Mouse (Mus musculus): ENCODE data around the gene Zfp871. TPM values are rescaled to one million over a fixed set of nuclear protein-coding genes. Genes with fewer than 3 reads are reported as not detected.
A peak's percentile ranks its signal among the peaks of the same experiment; 100 is the strongest.
"Not testable (repeated sequence)": the region's sequence is repeated elsewhere in the genome, so short reads cannot be mapped to it uniquely, and the experiment has no call there.

Zfp871 gene
- polyA plus RNA-seq, 1 experiment from 2014 or later, result 60.8 TPM

DNA sequence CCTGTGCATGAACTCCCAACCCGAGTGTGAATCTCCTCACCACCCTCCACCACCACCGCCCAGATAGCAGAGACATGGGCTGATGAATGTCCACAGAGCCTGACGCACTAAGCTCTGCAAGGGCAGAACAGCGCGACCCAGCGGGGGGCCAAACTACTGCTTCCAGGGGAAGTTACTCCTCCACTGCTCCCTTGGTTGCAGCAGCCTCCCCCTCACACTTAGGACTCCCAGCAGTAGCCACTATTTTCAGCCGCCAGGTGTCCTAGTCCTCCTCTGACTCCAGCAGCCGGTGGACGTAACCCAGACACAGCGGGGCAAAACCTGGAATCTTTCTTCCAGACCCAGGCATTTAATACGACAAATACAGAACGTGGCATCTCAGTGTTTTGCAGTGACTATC is 34.5 kb downstream of the Zfp871 start:
- no peak overlapping the region for H3K27ac ChIP-seq
- no peak overlapping the region for H3K9ac ChIP-seq
- no peaks in the 10 kb centered on the region for H3K4me1 ChIP-seq (replicated peaks; ENCODE audit: control insufficient read depth, insufficient read depth, low read length)
- DNase-seq (ENCODE audit: low spot score), result peak; percentile 32
- no peak for ATAC-seq (ENCODE audit: low FRiP score)
- H3K9me3 ChIP-seq (ENCODE audit: control insufficient read depth, low read length), result no peaks in the 10 kb centered on the region
- no peaks in the 10 kb centered on the region for H3K27me3 ChIP-seq (ENCODE audit: control insufficient read depth, insufficient read depth, low read length)
- H3K36me3 ChIP-seq (replicated peaks; ENCODE audit: control insufficient read depth, insufficient read depth), result no peaks in the 10 kb centered on the region
- H3K4me2 ChIP-seq (replicated peaks), result no peak overlapping the region
- 13% methylated on average over 12 of the region's 12 CpGs for WGBS
- no peak overlapping the region for H3K4me3 ChIP-seq (replicated peaks; ENCODE audit: low read length)

DNA sequence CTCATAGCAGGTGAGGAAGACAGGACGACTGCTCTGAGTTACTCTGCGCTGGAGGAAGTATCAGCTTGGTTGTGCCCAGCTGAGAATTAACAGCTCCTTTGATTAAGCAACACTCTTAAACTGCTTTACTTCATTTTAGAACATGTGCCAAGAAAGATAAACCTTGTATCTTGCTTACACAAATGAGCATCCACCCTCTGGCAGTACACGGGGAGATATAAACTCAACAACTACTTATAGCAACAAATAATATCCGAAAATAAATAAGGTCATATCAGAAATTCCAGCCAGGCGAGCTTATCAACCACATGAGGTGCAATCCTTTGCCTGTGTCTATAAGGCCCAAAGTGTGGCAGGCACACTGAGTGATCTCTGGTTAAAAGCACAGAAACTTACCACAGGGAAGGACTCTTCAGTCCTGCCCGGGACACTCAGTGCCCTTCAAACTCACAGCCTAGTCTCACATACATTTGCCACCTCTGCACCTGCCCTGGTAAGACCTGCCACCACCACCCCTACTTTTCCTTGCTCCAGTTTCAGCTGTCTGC is 35.2 kb downstream of the Zfp871 start:
- Histone ChIP-seq H3K9ac (no peak overlapping the region), H3K36me3 (replicated peaks; ENCODE audit: control insufficient read depth, insufficient read depth) (no peaks in the 10 kb centered on the region), H3K4me1 (replicated peaks; ENCODE audit: control insufficient read depth, insufficient read depth, low read length) (no peaks in the 10 kb centered on the region), H3K27ac (no peak overlapping the region), H3K27me3 (ENCODE audit: control insufficient read depth, insufficient read depth, low read length) (no peaks in the 10 kb centered on the region), H3K4me2 (replicated peaks) (no peak overlapping the region), H3K4me3 (replicated peaks; ENCODE audit: low read length) (no peak overlapping the region), H3K9me3 (ENCODE audit: control insufficient read depth, low read length) (no peaks in the 10 kb centered on the region)
- WGBS, result 86% methylated on average over 6 of the region's 6 CpGs
- ATAC-seq (ENCODE audit: low FRiP score) (no peak), DNase-seq (ENCODE audit: low spot score) (no peak)

DNA sequence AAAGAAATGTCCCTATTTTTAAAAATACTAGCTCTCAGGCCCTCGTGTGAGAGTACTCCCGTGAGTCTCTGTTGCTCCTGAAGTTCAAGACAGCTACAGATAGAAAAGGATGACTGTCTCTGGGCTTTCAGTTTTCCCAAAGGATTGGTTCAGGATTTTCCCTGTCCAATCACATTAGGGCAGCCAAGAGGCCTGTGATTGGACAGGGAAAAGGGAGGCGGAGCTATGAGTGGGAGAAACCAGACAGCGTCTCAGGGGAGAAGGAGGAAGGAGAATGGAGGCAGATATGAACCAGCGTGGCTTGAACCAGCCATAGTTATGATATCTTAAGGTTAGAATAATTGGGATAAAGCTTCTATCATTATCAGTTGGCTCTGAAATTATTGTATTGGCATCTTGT is 37.5 kb downstream of the Zfp871 start:
- no peak for ATAC-seq (ENCODE audit: low FRiP score)
- no peak overlapping the region for H3K27ac ChIP-seq
- 53% methylated on average over 5 of the region's 5 CpGs for WGBS
- no peak overlapping the region for H3K9ac ChIP-seq
- no peak overlapping the region for H3K4me3 ChIP-seq (replicated peaks; ENCODE audit: low read length)
- no peak overlapping the region for H3K4me2 ChIP-seq (replicated peaks)
- H3K4me1 ChIP-seq (replicated peaks; ENCODE audit: control insufficient read depth, insufficient read depth, low read length), result no peaks in the 10 kb centered on the region
- no peaks in the 10 kb centered on the region for H3K9me3 ChIP-seq (ENCODE audit: control insufficient read depth, low read length)
- no peaks in the 10 kb centered on the region for H3K27me3 ChIP-seq (ENCODE audit: control insufficient read depth, insufficient read depth, low read length)
- DNase-seq (ENCODE audit: low spot score), result no peak
- H3K36me3 ChIP-seq (replicated peaks; ENCODE audit: control insufficient read depth, insufficient read depth), result no peaks in the 10 kb centered on the region

DNA sequence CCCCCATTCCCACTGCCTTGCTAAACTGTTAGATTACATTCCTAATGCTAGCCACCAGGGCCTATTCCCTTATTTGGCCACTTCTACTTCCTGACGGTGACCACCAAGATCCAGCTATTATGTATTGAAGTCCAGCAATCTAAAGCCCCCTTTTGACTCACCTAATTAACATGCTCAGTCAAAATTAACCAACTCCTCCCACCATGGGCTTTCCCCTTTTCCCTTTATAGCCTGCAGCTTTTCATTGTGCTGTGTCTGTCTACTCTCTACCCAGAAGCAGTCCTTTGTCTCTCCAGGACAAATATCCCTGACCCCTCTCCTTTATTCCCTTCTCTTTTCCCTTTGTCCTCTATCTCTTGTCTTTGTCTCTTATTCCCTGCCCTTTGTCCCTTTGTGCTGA is 47.0 kb downstream of the Zfp871 start:
- Histone ChIP-seq H3K9ac (no peak overlapping the region), H3K27ac (no peak overlapping the region), H3K4me1 (replicated peaks; ENCODE audit: control insufficient read depth, insufficient read depth, low read length) (no peaks in the 10 kb centered on the region), H3K4me2 (replicated peaks) (no peak overlapping the region), H3K9me3 (ENCODE audit: control insufficient read depth, low read length) (no peaks in the 10 kb centered on the region), H3K27me3 (ENCODE audit: control insufficient read depth, insufficient read depth, low read length) (no peaks in the 10 kb centered on the region), H3K4me3 (replicated peaks; ENCODE audit: low read length) (no peak overlapping the region), H3K36me3 (replicated peaks; ENCODE audit: control insufficient read depth, insufficient read depth) (no peaks in the 10 kb centered on the region)
- no peak for ATAC-seq (ENCODE audit: low FRiP score)
- DNase-seq (ENCODE audit: low spot score), result no peak
- WGBS, result 4% methylated on average over 1 of the region's 1 CpGs

DNA sequence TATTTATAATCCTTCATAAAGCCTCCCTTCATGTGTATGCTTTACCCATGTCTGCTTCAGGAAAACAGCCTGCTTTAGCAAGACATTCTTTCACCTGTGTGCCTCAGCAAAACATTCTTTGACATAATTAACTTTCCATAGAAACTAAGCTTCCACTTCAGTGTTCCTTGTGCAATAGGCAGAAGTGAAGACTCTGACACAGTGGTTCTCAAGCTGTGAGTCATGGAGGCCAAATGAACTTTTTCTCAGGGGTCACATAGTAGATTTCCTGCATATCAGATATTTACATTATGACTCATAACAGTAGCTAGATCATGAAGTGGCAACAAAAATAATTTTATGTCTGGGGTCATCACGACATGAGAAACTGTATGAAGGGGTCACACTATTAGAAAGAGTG is 49.7 kb downstream of the Zfp871 start:
- WGBS, result 90% methylated on average over 1 of the region's 1 CpGs
- H3K9me3 ChIP-seq (ENCODE audit: control insufficient read depth, low read length), result no peaks in the 10 kb centered on the region
- DNase-seq (ENCODE audit: low spot score) (no peak), ATAC-seq (ENCODE audit: low FRiP score) (no peak)
- no peaks in the 10 kb centered on the region for H3K36me3 ChIP-seq (replicated peaks; ENCODE audit: control insufficient read depth, insufficient read depth)
- no peak overlapping the region for H3K4me2 ChIP-seq (replicated peaks)
- H3K4me3 ChIP-seq (replicated peaks; ENCODE audit: low read length), result no peak overlapping the region
- no peak overlapping the region for H3K9ac ChIP-seq
- no peaks in the 10 kb centered on the region for H3K4me1 ChIP-seq (replicated peaks; ENCODE audit: control insufficient read depth, insufficient read depth, low read length)
- H3K27ac ChIP-seq, result no peak overlapping the region
- no peaks in the 10 kb centered on the region for H3K27me3 ChIP-seq (ENCODE audit: control insufficient read depth, insufficient read depth, low read length)

DNA sequence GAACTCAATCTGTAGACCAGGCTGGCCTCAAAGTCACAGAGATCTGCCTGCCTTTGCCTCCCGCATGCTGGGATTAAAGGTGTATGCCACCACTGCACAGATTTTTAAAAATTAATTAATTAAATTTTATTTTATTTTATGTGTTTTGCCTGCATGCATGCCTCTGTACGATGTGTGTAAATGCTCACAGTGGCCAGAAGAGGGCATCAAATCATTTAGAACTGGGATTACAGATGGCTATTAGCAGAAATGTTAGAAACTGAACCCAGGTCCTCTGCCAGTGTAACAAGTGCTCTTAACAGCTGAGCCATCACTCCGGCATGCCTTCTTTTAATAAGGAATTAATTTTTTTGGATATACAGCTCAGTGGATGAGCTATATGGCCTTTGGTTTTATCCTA is 59.1 kb downstream of the Zfp871 start:
- H3K9ac ChIP-seq, result no peak overlapping the region
- no peaks in the 10 kb centered on the region for H3K4me1 ChIP-seq (replicated peaks; ENCODE audit: control insufficient read depth, insufficient read depth, low read length)
- DNase-seq (ENCODE audit: low spot score) (no peak), ATAC-seq (ENCODE audit: low FRiP score) (no peak)
- no peaks in the 10 kb centered on the region for H3K36me3 ChIP-seq (replicated peaks; ENCODE audit: control insufficient read depth, insufficient read depth)
- 0 out of 2 replicates have a peak, but pooled peaks cover 5% of the 10 kb centered on the region for H3K9me3 ChIP-seq (ENCODE audit: control insufficient read depth, low read length)
- no peak overlapping the region for H3K4me2 ChIP-seq (replicated peaks)
- H3K4me3 ChIP-seq (replicated peaks; ENCODE audit: low read length), result no peak overlapping the region
- WGBS, result 70% methylated on average over 3 of the region's 3 CpGs
- H3K27ac ChIP-seq, result no peak overlapping the region
- no peaks in the 10 kb centered on the region for H3K27me3 ChIP-seq (ENCODE audit: control insufficient read depth, insufficient read depth, low read length)

DNA sequence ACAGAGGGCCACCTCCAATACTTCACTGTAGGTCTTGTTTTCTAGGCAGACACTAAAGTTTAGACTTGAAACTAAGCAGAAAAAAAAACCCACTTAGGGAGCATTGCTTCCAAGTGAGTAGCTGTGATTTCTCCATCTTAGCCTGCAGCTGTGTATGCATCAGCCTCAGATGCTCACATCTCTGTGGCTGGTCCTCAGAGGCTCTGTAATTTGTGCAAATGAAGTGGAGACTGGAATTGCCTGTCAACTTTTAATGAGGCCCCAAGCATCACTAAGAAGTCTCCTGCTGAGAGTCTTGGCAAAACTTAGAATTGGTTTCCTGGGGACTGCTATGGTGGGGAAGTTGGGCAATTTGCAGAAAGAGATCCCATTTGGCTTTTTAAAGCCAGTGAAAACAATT is 61.7 kb downstream of the Zfp871 start:
- H3K36me3 ChIP-seq (replicated peaks; ENCODE audit: control insufficient read depth, insufficient read depth); H3K27ac ChIP-seq; H3K4me1 ChIP-seq (replicated peaks; ENCODE audit: control insufficient read depth, insufficient read depth, low read length); H3K9ac ChIP-seq; H3K9me3 ChIP-seq (ENCODE audit: control insufficient read depth, low read length); H3K4me3 ChIP-seq (replicated peaks; ENCODE audit: low read length); H3K4me2 ChIP-seq (replicated peaks); H3K27me3 ChIP-seq (ENCODE audit: control insufficient read depth, insufficient read depth, low read length); DNase-seq (ENCODE audit: low spot score): not testable (repeated sequence)
- ATAC-seq (ENCODE audit: low FRiP score), result 0 out of 2 replicates have a peak, but pooled peaks have one; percentile 55

DNA sequence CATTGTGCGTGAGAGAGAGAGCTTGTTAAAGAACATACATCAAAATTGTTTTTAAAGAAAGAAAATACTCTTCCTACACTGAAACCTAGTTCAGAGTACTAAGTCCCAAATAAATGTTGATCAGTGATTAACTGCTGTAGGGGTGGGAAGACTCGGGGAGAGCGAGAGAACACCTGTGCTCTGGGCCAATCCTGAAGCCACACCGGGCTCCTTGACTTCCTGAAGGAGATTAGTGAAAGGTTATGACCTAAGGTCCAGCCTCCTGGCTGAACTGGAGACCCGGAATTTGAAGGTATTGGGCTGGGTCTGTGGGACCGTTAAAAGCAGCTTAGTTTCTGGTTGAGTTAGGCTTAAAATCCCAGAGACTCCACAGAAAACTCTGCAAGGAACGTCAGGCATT is 65.3 kb downstream of the Zfp871 start:
- Histone ChIP-seq H3K9ac (no peak overlapping the region), H3K4me3 (replicated peaks; ENCODE audit: low read length) (no peak overlapping the region), H3K36me3 (replicated peaks; ENCODE audit: control insufficient read depth, insufficient read depth) (no peaks in the 10 kb centered on the region), H3K4me2 (replicated peaks) (no peak overlapping the region), H3K4me1 (replicated peaks; ENCODE audit: control insufficient read depth, insufficient read depth, low read length) (no peaks in the 10 kb centered on the region), H3K27ac (no peak overlapping the region), H3K27me3 (ENCODE audit: control insufficient read depth, insufficient read depth, low read length) (no peaks in the 10 kb centered on the region), H3K9me3 (ENCODE audit: control insufficient read depth, low read length) (0 out of 2 replicates have a peak, but pooled peaks cover 10% of the 10 kb centered on the region)
- DNase-seq (ENCODE audit: low spot score), result no peak
- 84% methylated on average over 7 of the region's 7 CpGs for WGBS
- ATAC-seq (ENCODE audit: low FRiP score), result no peak

DNA sequence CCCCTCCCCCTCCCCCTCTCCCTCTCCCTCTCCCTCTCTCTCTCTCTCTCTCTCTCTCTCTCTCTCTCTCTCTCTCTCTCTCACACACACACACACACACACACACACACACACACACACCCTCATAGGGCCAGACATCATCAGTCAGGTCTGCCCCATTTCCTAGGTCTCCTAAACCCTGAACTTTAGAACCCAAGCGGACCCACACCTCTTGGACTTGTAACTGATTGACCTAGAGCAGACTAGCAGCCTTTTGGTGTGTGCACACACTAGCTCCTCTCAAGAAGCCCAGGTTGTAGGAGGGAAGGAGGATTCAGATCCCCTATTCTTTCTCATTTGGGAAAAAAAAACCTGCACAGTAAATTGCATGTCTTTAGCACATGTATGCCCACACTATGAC is 65.9 kb downstream of the Zfp871 start:
- not testable (repeated sequence) for H3K36me3 ChIP-seq (replicated peaks; ENCODE audit: control insufficient read depth, insufficient read depth); ATAC-seq (ENCODE audit: low FRiP score)
- 85% methylated on average over 1 of the region's 1 CpGs for WGBS

More for the DNA sequence above, 65.9 kb downstream of the Zfp871 start:
- not testable (repeated sequence) for H3K27ac ChIP-seq; H3K4me1 ChIP-seq (replicated peaks; ENCODE audit: control insufficient read depth, insufficient read depth, low read length); H3K27me3 ChIP-seq (ENCODE audit: control insufficient read depth, insufficient read depth, low read length); H3K4me3 ChIP-seq (replicated peaks; ENCODE audit: low read length); H3K4me2 ChIP-seq (replicated peaks); DNase-seq (ENCODE audit: low spot score); H3K9ac ChIP-seq
- 0 out of 2 replicates have a peak, but pooled peaks cover 10% of the 10 kb centered on the region for H3K9me3 ChIP-seq (ENCODE audit: control insufficient read depth, low read length)

All from hindbrain, embryonic 14.5 days (tissue).